Mouse (Mus musculus): ENCODE measurements around the gene Lrriq1.

Gene Lrriq1

GRCm38 (mm10) chr10:103235707-103236459 is at the start of gene Lrriq1:
Gene Lrriq1, minus strand, starts transcription at chr10:103236322.
- DNase-seq, result peak; percentile 52

GRCm38 (mm10) chr10:103253842-103254803 is 18.0 kb upstream of the Lrriq1 start:
- DNase-seq, result peak; percentile 55

- DNase-seq, result no peak
Observed at GRCm38 (mm10) chr10:103236460-103236772, 294 bp upstream of the Lrriq1 start.

GRCm38 (mm10) chr10:103226646-103227045 is 9.5 kb downstream of the Lrriq1 start:
- DNase-seq, result no peak

GRCm38 (mm10) chr10:103194655-103195328 is 41.3 kb downstream of the Lrriq1 start:
- DNase-seq, result peak; percentile 4

GRCm38 (mm10) chr10:103145769-103146379 is 90.2 kb downstream of the Lrriq1 start:
- DNase-seq, result no peak

GRCm38 (mm10) chr10:103144927-103145768 is 91.0 kb downstream of the Lrriq1 start:
- DNase-seq, result no peak

- DNase-seq, result no peak
Observed at GRCm38 (mm10) chr10:103142526-103142925, 93.6 kb downstream of the Lrriq1 start.

GRCm38 (mm10) chr10:103141532-103141931 is 94.6 kb downstream of the Lrriq1 start:
- DNase-seq, result no peak

GRCm38 (mm10) chr10:103140609-103141008 is 95.5 kb downstream of the Lrriq1 start:
- no peak for DNase-seq

- no peak for DNase-seq
Observed at GRCm38 (mm10) chr10:103114629-103115028, 121.5 kb downstream of the Lrriq1 start.

GRCm38 (mm10) chr10:103108090-103108489 is 128.0 kb downstream of the Lrriq1 start:
- DNase-seq, result no peak

- no peak for DNase-seq
Observed at GRCm38 (mm10) chr10:103086101-103086500, 150.0 kb downstream of the Lrriq1 start.

- DNase-seq, result no peak
Observed at GRCm38 (mm10) chr10:103049593-103049992, 186.5 kb downstream of the Lrriq1 start.

GRCm38 (mm10) chr10:103046623-103047022 is 189.5 kb downstream of the Lrriq1 start:
- no peak for DNase-seq

GRCm38 (mm10) chr10:103045019-103045418 is 191.1 kb downstream of the Lrriq1 start:
- DNase-seq, result no peak

GRCm38 (mm10) chr10:103035002-103035640 is 201.0 kb downstream of the Lrriq1 start:
- no peak for DNase-seq

GRCm38 (mm10) chr10:103030931-103031330 is 205.2 kb downstream of the Lrriq1 start:
- no peak for DNase-seq

GRCm38 (mm10) chr10:103029730-103030490 is 206.2 kb downstream of the Lrriq1 start, which contains the start of gene Alx1:
Gene Alx1, minus strand, starts transcription at chr10:103030215.
- no peak for DNase-seq

GRCm38 (mm10) chr10:103029132-103029729 is 206.9 kb downstream of the Lrriq1 start:
- DNase-seq, result no peak
